Mouse (Mus musculus) cortical plate, adult 2 months (tissue): Measurements from ENCODE around the gene Tmem86a. TPM values are rescaled to one million over a fixed set of nuclear protein-coding genes. Genes with fewer than 3 reads are reported as not detected.

Source experiments
- H3K27ac ChIP-seq: fragments of 200-500 bp; 2 replicates; pipeline ENCODE4 v1.5.1; 2012; ENCODE audit warnings: low read length, control low read depth, inconsistent platforms; ENCODE audit not compliant: insufficient read depth
- H3K4me1 ChIP-seq: fragments of 200-500 bp; 2 replicates; pipeline ENCODE4 v1.6.1; 2011; ENCODE audit warnings: low read length; ENCODE audit not compliant: control insufficient read depth, insufficient read depth
- H3K4me3 ChIP-seq: fragments of 200-500 bp; 2 replicates; pipeline ENCODE4 v1.5.1; 2011; ENCODE audit warnings: mild to moderate bottlenecking, low read length, control low read depth; ENCODE audit not compliant: insufficient read depth
- CTCF ChIP-seq: fragments of 200-500 bp; IDR thresholded peaks from 2 replicates; pipeline ENCODE4 v1.5.1; 2011; ENCODE audit warnings: mild to moderate bottlenecking, control low read depth, low read length; ENCODE audit not compliant: insufficient read depth; ENCODE audit errors: extremely low read depth
- POLR2A ChIP-seq: fragments of 200-500 bp; IDR thresholded peaks from 2 replicates; pipeline ENCODE4 v1.6.1; 2011; ENCODE audit warnings: mild to moderate bottlenecking, low read length, control low read depth; ENCODE audit not compliant: insufficient read depth; ENCODE audit errors: extremely low read depth
- polyA plus RNA-seq: library from polyadenylated mRNA; depleted of rRNA; stranded (reverse); fragments of >200 nt; gene quantifications from 2 replicates; pipeline ENCODE4 v1.2.3, GENCODE M21; 2012

Gene Tmem86a
- polyA plus RNA-seq, 1 experiment, result 22.5 TPM

DNA sequence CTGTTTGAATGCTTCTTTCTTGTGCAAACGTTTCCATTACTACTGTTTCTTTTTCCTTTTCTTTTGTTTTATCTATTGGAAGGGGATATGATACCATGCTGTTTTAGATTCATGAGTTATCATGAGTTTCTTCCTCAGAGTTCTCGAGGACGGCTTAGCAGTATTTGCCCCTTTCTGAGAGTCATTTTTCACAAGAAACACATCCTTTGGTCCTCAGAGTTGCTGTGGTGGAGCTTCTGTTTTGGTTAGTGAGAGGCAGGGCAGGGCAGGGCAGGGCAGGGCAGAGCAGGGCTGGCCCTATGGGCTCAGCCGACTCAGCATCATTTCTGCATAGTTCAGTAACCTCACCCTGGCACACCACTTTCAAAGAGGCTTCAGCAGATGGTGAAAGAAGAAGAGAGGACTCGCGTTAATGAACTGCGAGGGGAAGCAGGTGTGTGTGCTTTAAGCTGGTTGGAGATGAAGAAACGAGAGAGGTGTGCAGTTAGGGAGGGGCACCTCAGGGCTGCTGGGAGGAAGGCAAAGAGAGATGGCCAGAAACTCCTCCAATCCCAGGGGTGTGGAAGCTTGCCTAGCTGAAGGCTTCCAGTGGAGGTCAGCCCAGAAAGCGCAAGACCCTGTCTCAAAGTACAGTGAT lies 37.2 kb upstream of the Tmem86a start:
- H3K4me1 ChIP-seq, result 0 out of 2 replicates have a peak, but pooled peaks cover 1% of the 10 kb centered on the region
- H3K4me3 ChIP-seq, result no peak overlapping the region
- TF ChIP-seq CTCF, result no peak
- TF ChIP-seq POLR2A, result no peak
- no peak overlapping the region for H3K27ac ChIP-seq

DNA sequence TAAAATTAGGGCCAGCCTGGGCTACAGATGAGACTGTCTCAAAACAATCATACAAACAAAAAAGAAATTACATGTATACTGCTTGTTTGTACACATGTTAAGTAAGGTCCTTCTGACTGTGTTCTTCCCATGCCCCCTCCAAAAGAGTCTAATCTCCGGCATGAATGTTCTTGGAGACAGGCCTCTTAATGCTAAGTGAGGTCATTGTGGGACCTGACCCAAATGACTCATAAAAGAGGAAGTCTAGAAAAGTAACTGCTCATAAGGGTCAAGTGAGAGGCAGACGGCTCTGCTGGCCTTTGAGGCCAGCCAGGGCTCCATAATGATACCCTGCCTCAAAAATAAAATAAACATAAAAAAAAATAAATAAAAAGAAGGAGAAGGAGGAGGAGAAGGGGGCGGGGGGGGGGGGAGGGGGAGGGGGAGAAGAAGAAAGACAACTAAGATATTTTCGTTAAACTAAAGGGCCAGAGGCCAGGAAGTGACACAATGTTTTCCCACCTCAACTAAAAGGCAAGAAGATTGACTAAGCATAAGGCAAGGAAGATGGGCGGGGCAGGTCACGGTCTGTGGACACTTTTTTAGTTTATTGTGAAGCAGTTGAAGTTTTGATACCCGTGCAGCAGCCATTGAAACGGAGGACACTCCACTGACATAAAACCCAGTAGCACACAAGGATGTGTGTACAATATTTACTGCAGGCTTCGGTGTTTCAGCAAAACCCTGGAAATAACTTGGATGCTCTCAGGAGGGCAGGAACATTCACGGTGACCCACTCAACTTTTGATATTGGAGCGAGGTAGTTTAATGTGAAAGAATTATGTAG lies 35.6 kb upstream of the Tmem86a start:
- no peak for TF ChIP-seq POLR2A
- TF ChIP-seq CTCF, result no peak
- Histone ChIP-seq H3K4me1 (no peaks in the 10 kb centered on the region; the same call in 1 of the 2 replicates), H3K4me3 (no peak overlapping the region), H3K27ac (no peak overlapping the region)

DNA sequence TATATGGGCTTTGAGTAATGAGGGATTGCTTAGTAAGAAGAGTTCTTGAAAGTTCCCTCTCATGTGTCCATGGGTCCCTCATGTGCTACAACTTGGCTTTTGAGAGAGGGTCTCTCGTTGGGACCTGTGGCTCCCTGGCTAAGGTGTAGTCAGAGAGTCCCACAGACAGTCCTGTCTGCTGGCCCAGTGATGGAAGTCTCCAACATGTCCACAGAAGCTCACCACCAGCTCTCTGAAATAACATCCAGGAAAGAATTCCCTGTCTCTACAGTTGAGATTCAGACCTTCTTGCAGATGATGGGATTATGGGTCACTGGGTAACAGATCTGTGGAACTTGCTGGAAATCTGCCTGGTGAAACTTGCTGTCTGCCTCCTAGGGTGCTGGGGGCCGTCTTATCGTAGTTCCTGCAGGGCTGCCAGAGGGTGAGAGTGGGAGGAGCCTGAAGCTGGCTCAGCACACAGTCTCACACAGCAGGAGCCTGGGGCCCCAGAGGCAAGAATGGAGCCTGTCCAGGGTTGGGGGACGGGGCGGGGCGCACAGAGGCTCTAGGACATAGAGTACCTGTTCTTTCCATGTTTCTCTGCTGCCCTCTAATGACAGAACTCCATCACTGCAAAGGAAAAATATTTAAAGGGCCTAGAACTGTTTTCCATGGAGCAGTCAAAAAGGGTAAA lies 34.9 kb upstream of the Tmem86a start:
- H3K4me1 ChIP-seq, result no peaks in the 10 kb centered on the region; the same call in 1 of the 2 replicates
- H3K4me3 ChIP-seq, result no peak overlapping the region
- TF ChIP-seq POLR2A (no peak), CTCF (peak; percentile 44)
- no peak overlapping the region for H3K27ac ChIP-seq

DNA sequence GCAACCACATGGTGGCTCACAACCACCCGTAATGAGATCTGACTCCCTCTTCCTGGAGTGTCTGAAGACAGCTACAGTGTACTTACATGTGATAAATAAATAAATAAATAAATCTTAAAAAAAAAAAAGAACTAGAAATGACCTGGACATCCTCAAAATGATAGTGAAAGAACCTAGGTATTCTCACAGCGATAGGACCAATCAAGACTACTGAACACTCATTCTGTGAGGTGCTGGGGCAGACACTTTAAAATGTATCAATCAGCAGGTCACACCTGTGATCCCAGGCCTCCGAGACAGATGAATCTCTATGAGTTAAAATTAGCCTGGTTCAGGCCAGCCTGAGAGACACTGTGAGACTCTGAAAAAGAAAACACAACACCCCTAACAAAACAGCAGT lies 33.8 kb upstream of the Tmem86a start:
- H3K27ac ChIP-seq, result no peak overlapping the region
- H3K4me3 ChIP-seq, result no peak overlapping the region
- no peaks in the 10 kb centered on the region; the same call in 1 of the 2 replicates for H3K4me1 ChIP-seq
- TF ChIP-seq POLR2A, result no peak
- no peak for TF ChIP-seq CTCF

DNA sequence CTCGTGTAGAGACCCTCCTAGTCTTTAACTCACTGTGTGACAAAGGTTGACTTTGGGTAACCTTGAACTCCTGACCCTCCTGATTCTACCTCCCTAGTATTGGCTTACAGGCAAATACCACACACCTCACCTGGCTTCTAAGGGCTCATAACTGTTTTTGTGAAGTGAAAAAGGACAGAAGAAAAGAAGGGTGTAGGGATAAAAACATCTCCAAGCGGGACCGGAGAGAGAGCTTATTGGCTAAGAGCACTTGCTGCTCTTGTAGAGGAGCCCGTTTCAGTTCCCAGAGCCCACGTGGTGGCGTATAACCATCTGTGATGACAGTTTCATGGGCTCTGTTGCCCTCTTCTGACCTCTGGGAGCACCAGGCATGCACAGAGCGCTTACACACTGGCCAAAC lies 33.3 kb upstream of the Tmem86a start:
- Histone ChIP-seq H3K4me3 (no peak overlapping the region), H3K27ac (no peak overlapping the region), H3K4me1 (no peaks in the 10 kb centered on the region; the same call in 1 of the 2 replicates)
- no peak for TF ChIP-seq POLR2A
- no peak for TF ChIP-seq CTCF

DNA sequence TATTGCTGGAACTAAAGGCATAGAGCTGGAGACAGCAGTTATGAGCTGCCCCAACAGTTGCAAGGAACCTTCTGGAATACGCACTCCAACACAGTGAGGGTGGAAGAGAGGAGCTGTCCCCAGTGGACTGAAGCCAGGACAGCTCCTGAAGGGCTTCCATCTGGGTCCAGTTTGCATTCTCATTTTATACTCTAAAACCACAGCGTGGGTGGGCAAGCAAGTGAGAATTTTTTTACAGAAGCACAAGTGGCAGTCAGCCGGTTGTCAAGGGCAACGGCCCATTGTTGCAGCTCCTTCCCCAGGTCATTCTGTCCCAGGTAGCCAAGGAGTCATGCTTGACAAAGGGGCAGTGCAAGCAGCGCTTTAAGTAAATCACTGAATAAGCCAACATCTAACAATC lies 30.8 kb upstream of the Tmem86a start:
- no peak overlapping the region for H3K4me3 ChIP-seq
- no peak overlapping the region for H3K27ac ChIP-seq
- no peak for TF ChIP-seq POLR2A
- TF ChIP-seq CTCF, result no peak
- no peaks in the 10 kb centered on the region; the same call in 1 of the 2 replicates for H3K4me1 ChIP-seq

DNA sequence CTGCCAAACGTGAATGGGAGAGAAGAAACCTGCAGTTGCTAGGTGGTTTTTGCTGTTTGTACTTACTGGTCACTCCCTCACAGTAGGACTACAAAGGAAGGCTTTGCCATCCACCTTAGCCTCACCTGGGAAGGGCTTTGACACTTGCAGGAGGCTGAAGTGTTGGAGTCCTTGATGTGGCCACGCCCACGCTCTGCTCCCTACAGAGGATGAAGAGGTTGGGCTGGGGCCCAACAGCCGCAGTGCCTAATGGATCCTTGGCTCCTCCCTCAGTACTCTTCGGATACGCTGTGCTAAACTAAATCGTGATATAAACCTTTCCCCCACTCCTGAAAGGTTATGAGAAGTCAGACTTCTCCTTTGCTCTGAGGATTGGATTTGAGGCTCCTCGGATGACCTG lies 29.4 kb upstream of the Tmem86a start:
- Histone ChIP-seq H3K4me1 (no peaks in the 10 kb centered on the region; the same call in 1 of the 2 replicates), H3K4me3 (no peak overlapping the region), H3K27ac (no peak overlapping the region)
- TF ChIP-seq POLR2A (no peak), CTCF (no peak)

DNA sequence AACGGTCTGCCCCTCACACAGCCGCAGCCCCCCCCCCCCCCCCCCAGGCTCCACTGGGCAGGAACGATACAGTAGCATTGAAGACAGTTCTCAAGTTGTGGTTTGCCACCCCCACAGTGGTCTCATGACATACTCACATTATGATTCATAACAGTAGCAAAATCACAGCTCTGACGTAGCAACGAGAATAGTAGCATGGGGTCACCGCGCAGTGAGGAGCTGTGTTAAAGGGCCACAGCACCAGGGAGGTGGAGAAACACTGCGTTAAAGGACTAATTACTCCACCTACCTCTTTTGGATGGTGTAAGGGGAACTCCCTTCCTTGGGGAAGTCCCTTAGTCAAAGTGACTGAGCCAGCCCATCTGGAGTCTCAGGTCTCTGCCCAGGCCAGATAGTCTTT lies 27.9 kb upstream of the Tmem86a start:
- no peaks in the 10 kb centered on the region; the same call in 1 of the 2 replicates for H3K4me1 ChIP-seq
- TF ChIP-seq CTCF (no peak), POLR2A (no peak)
- no peak overlapping the region for H3K4me3 ChIP-seq
- no peak overlapping the region for H3K27ac ChIP-seq

DNA sequence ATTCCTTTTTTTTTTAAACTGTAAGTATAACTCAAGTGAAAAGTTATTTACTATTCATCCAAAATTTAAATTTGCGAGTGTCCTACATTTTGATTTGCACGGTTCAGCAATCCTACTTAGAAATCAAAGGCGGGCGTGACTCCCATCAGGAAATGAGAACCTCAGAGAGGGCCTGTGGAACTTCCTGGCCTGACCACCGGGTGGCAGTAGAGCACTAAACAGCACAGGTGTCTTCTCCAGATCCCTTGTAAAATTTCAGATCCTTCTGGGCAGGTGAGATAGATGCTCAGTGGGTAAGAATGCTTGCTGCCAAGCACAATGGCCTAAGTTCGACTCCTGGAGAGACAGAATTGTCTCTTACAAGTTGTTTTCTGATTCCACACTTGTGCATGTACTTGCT lies 26.9 kb upstream of the Tmem86a start:
- no peak overlapping the region for H3K4me3 ChIP-seq
- H3K4me1 ChIP-seq, result no peaks in the 10 kb centered on the region; the same call in 1 of the 2 replicates
- H3K27ac ChIP-seq, result no peak overlapping the region
- TF ChIP-seq CTCF (peak; percentile 89), POLR2A (no peak)

DNA sequence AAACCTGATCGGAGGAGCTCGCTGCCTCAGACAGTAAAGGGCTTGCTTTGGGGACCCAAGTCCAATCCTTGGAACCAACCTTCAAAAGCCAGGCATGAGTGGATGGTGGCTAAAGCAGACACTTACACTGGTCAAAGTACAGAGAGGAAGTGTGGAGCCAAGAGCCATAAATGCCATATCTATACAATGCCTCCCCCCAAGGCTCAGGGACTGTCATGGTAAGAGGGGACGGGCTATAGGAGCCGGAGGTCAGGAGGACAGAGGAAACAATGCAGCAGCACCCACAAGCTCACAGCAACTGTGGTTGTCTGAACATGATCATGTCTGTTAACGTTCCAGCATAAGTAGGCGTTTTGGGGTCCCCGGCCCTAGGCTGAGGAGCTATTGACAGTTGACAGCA lies 25.9 kb upstream of the Tmem86a start:
- Histone ChIP-seq H3K4me1 (no peaks in the 10 kb centered on the region; the same call in 1 of the 2 replicates), H3K4me3 (no peak overlapping the region), H3K27ac (no peak overlapping the region)
- TF ChIP-seq POLR2A (no peak), CTCF (no peak)
